Mouse (Mus musculus) liver, embryonic 16.5 days (tissue): ENCODE data around the gene Sult5a1. TPM values are rescaled to one million over a fixed set of nuclear protein-coding genes. Genes with fewer than 3 reads are reported as not detected.
"Not testable (repeated sequence)": the region's sequence is repeated elsewhere in the genome, so short reads cannot be mapped to it uniquely, and the experiment has no call there.

Experiments
- ATAC-seq: fragments of 200-750 bp; cut with Nextera tagmentation; 2 replicates; pipeline ENCODE4 v1.8.0; 2017; ENCODE audit warnings: low read depth, mild to moderate bottlenecking, moderate number of reproducible peaks, moderate library complexity
- H3K27ac ChIP-seq: fragments of 300-500 bp; sonication (generic); 2 replicates; pipeline ENCODE4 v1.5.1; 2014; ENCODE audit warnings: mild to moderate bottlenecking, low read length
- H3K27me3 ChIP-seq: fragments of 300-500 bp; sonication (generic); 2 replicates; pipeline ENCODE4 v1.6.1; 2014; ENCODE audit warnings: low read depth, low read length, mixed read lengths; ENCODE audit not compliant: control insufficient read depth, insufficient read depth
- H3K36me3 ChIP-seq: fragments of 300-500 bp; sonication (generic); 2 replicates; pipeline ENCODE4 v1.6.1; 2014; ENCODE audit warnings: mild to moderate bottlenecking; ENCODE audit not compliant: control insufficient read depth, insufficient read depth
- H3K4me1 ChIP-seq: fragments of 300-500 bp; sonication (generic); 2 replicates; pipeline ENCODE4 v1.6.1; 2014; ENCODE audit warnings: low read depth, low read length, mixed read lengths; ENCODE audit not compliant: control insufficient read depth
- H3K4me2 ChIP-seq: fragments of 300-500 bp; sonication (generic); 2 replicates; pipeline ENCODE4 v1.6.1; 2014; ENCODE audit warnings: low read depth, low read length, mixed read lengths
- H3K4me3 ChIP-seq: fragments of 300-500 bp; sonication (generic); 2 replicates; pipeline ENCODE4 v1.5.1; 2014; ENCODE audit warnings: low read depth, mild to moderate bottlenecking, low read length
- H3K9ac ChIP-seq: fragments of 300-500 bp; sonication (generic); 2 replicates; pipeline ENCODE4 v1.6.1; 2014; ENCODE audit warnings: low read depth, low read length
- H3K9me3 ChIP-seq: fragments of 300-500 bp; sonication (generic); replicated peaks from 2 replicates; pipeline ENCODE4 v1.6.1; 2016; ENCODE audit warnings: low read length; ENCODE audit not compliant: control insufficient read depth
- WGBS: fragments of 180-500 bp; shearing (Covaris S2); extraction: QIAGEN DNeasy Blood & Tissue Kit; methylation state at CpG from one replicate; pipeline ENCODE4 v1.1.7; 2014; ENCODE audit not compliant: insufficient replicate concordance; 5-methylcytosine and 5-hydroxymethylcytosine counted together
- polyA plus RNA-seq: library from polyadenylated mRNA; unstranded; fragments of >200 nt; fragmentation: Nextera tagmentation; extraction: Ambion mirVana; gene quantifications from 2 replicates; pipeline ENCODE4 v1.2.1, GENCODE M21; 2015

The Sult5a1 gene
- 0.74 and 0.89 TPM in 2 replicates for polyA plus RNA-seq

- 31% methylated on average over 13 of the region's 13 CpGs for WGBS
- Histone ChIP-seq H3K36me3 (no peaks in the 10 kb centered on the region), H3K9me3 (no peaks in the 10 kb centered on the region), H3K4me1 (peaks cover 30% of the 10 kb centered on the region), H3K4me2 (no peak within 1 kb of the TSS), H3K27me3 (no peaks in the 10 kb centered on the region; the same call in 1 of the 2 replicates), H3K27ac (no peak within 1 kb of the TSS), H3K9ac (no peak within 1 kb of the TSS), H3K4me3 (no peak within 1 kb of the TSS)
- ATAC-seq = no peak
Measured at GRCm38 (mm10) chr8:123157888-123158465, at the start of gene Sult5a1. Gene Sult5a1 (minus strand): TSS chr8:123158315.

DNA sequence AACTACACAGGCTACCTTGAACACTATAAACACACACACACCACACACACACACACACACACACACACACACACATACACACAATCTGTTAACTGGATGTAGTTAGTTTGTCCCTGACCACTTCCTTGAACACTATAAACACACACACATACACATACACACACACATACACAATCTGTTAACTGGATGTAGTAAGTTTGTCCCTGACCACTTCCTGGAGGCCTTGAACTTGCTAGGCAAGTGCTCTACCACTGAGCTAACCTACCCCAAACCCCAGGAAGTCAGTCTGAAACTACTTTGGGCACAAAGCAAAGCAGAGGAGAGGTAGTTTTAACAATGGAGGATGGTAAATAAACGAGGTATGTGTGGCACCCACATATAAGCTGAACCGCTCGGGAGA lies 45.5 kb upstream of the Sult5a1 start:
- Histone ChIP-seq H3K36me3 (peaks cover 16% of the 10 kb centered on the region), H3K27me3 (no peaks in the 10 kb centered on the region), H3K9me3 (no peaks in the 10 kb centered on the region), H3K27ac (no peak overlapping the region), H3K4me2 (no peak overlapping the region), H3K9ac (no peak overlapping the region), H3K4me3 (no peak overlapping the region), H3K4me1 (no peaks in the 10 kb centered on the region)
- ATAC-seq = no peak
- 81% methylated on average over 3 of the region's 3 CpGs for WGBS

GRCm38 (mm10) chr8:123202288-123202687 lies 44.2 kb upstream of the Sult5a1 start:
- H3K9ac ChIP-seq = no peak overlapping the region
- WGBS = 23% methylated on average over 5 of the region's 5 CpGs
- no peak overlapping the region for H3K27ac ChIP-seq
- no peaks in the 10 kb centered on the region for H3K27me3 ChIP-seq
- H3K36me3 ChIP-seq = peaks cover 9% of the 10 kb centered on the region
- no peaks in the 10 kb centered on the region for H3K9me3 ChIP-seq
- peaks cover 3% of the 10 kb centered on the region for H3K4me1 ChIP-seq
- H3K4me2 ChIP-seq = no peak overlapping the region
- no peak overlapping the region for H3K4me3 ChIP-seq
- ATAC-seq = no peak

DNA sequence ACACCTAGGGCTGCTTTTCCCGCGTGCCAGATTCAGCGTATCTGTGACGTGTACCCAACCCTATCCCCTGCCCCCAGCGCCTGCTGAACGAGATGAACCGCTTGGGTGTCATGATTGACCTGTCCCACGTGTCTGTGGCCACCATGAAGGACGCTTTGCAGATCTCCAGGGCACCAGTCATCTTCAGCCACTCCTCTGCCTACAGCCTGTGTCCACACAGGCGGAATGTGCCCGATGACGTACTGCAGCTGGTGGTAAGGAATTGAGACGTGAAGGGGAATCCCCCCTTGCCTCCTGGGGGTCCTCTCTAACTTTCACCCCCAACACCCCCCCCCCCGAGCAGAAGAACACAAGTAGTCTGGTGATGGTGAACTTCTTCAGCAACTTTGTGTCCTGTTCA lies 41.7 kb upstream of the Sult5a1 start:
- no peak overlapping the region for H3K27ac ChIP-seq
- 57% methylated on average over 14 of the region's 14 CpGs for WGBS
- peaks cover 6% of the 10 kb centered on the region for H3K4me1 ChIP-seq
- no peaks in the 10 kb centered on the region for H3K27me3 ChIP-seq
- no peaks in the 10 kb centered on the region for H3K36me3 ChIP-seq
- no peak for ATAC-seq
- H3K4me3 ChIP-seq = no peak overlapping the region
- H3K4me2 ChIP-seq = no peak overlapping the region
- no peaks in the 10 kb centered on the region for H3K9me3 ChIP-seq
- H3K9ac ChIP-seq = no peak overlapping the region

DNA sequence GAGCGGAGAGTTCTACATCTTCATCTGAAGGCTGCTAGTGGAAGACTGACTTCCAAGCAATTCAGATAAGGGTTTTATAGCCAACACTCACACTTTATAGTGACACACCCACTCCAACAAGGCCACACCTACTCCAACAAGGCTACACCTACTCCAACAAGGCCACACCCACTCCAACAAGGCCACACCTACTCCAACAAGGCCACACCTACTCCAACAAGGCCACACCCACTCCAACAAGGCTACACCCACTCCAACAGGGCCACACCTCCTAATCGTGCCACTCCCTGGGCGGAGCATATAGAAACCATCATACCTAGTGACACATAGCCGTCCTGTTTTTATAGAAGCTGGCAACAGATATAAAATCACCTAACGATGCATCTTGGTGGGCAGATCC lies 38.9 kb upstream of the Sult5a1 start:
- not testable (repeated sequence) for H3K4me2 ChIP-seq, H3K27me3 ChIP-seq, H3K4me3 ChIP-seq, H3K36me3 ChIP-seq, H3K27ac ChIP-seq, H3K9ac ChIP-seq, H3K4me1 ChIP-seq, H3K9me3 ChIP-seq
- peak; percentile 74 for ATAC-seq
- 42% methylated on average over 5 of the region's 5 CpGs for WGBS

DNA sequence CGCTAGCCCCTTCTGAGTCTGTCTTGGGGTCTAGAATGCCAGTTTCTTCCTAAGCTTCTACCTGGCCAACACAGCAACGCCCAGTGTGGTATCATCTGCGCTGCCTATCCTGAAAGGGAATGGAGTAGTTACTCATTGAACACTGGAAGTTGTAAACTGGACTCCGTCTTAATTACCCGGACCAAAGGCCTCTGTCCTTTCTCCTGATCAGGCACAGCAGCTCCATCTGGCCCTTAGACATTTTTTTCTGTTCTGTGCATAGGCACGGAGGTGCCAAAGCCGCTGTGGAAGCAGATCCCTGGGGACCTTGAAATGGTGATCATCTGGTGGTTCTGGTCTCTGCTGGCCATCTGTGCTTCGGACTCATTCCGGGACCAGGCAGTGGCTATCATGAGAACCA lies 35.7 kb upstream of the Sult5a1 start:
- no peak for ATAC-seq
- H3K9me3 ChIP-seq = no peaks in the 10 kb centered on the region
- H3K36me3 ChIP-seq = no peaks in the 10 kb centered on the region
- 80% methylated on average over 9 of the region's 9 CpGs for WGBS
- no peak overlapping the region for H3K4me3 ChIP-seq
- no peaks in the 10 kb centered on the region for H3K27me3 ChIP-seq
- H3K9ac ChIP-seq = no peak overlapping the region
- H3K4me2 ChIP-seq = no peak overlapping the region
- H3K4me1 ChIP-seq = peaks cover 13% of the 10 kb centered on the region
- H3K27ac ChIP-seq = no peak overlapping the region

GRCm38 (mm10) chr8:123191908-123192307 lies 33.8 kb upstream of the Sult5a1 start:
- H3K4me3 ChIP-seq = no peak overlapping the region
- no peaks in the 10 kb centered on the region for H3K9me3 ChIP-seq
- H3K4me2 ChIP-seq = no peak overlapping the region
- WGBS = 49% methylated on average over 8 of the region's 8 CpGs
- no peaks in the 10 kb centered on the region for H3K27me3 ChIP-seq
- H3K9ac ChIP-seq = no peak overlapping the region
- H3K4me1 ChIP-seq = peaks cover 10% of the 10 kb centered on the region
- no peak for ATAC-seq
- no peak overlapping the region for H3K27ac ChIP-seq
- no peaks in the 10 kb centered on the region for H3K36me3 ChIP-seq

DNA sequence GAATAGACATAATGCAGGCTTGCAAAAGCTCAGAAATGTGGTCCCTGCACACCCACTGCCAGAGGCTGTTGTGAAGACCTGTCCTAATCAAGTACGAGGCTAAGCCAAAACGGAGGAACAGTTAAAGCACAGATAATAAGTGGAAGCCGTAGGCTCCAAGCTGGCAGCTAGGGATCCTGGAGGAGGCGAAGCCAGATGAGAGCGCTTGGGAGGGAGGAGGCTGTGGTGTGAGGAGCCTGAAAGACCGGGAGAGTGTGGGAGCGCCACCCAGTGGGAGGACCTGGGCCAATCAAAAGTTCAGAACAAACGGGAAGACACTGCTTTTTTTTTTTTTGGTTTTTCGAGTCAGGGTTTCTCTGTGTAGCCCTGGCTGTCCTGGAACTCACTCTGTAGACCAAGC lies 32.6 kb upstream of the Sult5a1 start:
- no peaks in the 10 kb centered on the region for H3K36me3 ChIP-seq
- H3K27ac ChIP-seq = no peak overlapping the region
- no peaks in the 10 kb centered on the region for H3K27me3 ChIP-seq
- H3K4me2 ChIP-seq = no peak overlapping the region
- H3K9me3 ChIP-seq = no peaks in the 10 kb centered on the region
- no peak overlapping the region for H3K9ac ChIP-seq
- ATAC-seq = peak; percentile 45; the same call in 1 of the 2 replicates
- no peak overlapping the region for H3K4me3 ChIP-seq
- H3K4me1 ChIP-seq = peaks cover 10% of the 10 kb centered on the region
- 3% methylated on average over 9 of the region's 9 CpGs for WGBS

DNA sequence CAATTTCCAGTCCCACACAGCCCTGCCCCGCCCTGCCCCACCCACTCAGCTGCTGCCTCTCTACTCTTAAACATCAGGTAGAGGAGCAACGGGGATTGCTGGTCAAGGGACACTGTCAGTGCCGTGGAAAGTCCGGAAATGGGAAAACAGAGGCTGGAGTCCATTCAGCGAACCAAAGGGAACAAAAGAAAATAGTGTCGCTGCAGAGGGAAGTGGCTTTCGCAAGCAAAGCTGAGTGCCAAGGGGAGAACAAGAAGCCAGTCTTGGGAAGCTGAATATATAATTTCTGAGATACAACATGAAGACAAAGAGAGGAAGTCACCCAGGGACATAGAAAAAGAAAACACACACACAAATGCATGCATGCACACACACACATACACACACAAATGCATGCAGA lies 30.7 kb upstream of the Sult5a1 start:
- Histone ChIP-seq H3K27ac (no peak overlapping the region), H3K4me2 (no peak overlapping the region), H3K9me3 (no peaks in the 10 kb centered on the region), H3K36me3 (no peaks in the 10 kb centered on the region), H3K4me1 (peaks cover 10% of the 10 kb centered on the region), H3K4me3 (no peak overlapping the region), H3K9ac (no peak overlapping the region), H3K27me3 (no peaks in the 10 kb centered on the region)
- no peak for ATAC-seq
- 44% methylated on average over 7 of the region's 7 CpGs for WGBS
